Mouse (Mus musculus): ENCODE results near the gene Arl14. TPM values are rescaled to one million over a fixed set of nuclear protein-coding genes. Genes with fewer than 3 reads are reported as not detected.

The Arl14 gene
- polyA plus RNA-seq, 1 experiment from 2014 or later, result not detected

DNA sequence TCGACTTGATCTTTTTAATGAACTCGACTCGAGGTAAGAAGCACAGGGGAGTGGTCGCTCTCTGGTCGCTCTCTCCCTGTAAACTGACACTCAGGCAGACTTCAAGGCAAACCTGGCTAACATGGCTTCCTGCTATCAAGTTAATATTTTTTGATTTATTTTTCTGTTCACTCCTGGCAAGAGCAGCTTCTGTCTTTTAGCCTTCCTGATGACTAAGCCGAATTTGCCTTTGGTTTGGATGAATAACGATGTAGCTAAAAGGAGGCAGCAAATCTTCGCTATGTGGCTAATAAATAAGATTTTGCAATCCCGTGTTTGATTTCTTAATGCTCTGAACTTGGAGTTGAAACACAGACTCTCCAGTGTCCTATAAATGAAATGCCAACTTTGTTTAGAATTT, 27.7 kb upstream of the Arl14 start:
- Histone ChIP-seq H3K4me3 (replicated peaks) (no peak overlapping the region), H3K27me3 (no peaks in the 10 kb centered on the region), H3K4me2 (no peak overlapping the region), H3K36me3 (no peaks in the 10 kb centered on the region), H3K9ac (replicated peaks) (no peak overlapping the region), H3K9me3 (no peaks in the 10 kb centered on the region), H3K4me1 (replicated peaks) (peaks cover 25% of the 10 kb centered on the region), H3K27ac (no peak overlapping the region)
- no peak for ATAC-seq (ENCODE audit: insufficient number of reproducible peaks, insufficient read depth, low FRiP score, low TSS enrichment, low read depth)
- 21% methylated on average over 9 of the region's 9 CpGs for WGBS

DNA sequence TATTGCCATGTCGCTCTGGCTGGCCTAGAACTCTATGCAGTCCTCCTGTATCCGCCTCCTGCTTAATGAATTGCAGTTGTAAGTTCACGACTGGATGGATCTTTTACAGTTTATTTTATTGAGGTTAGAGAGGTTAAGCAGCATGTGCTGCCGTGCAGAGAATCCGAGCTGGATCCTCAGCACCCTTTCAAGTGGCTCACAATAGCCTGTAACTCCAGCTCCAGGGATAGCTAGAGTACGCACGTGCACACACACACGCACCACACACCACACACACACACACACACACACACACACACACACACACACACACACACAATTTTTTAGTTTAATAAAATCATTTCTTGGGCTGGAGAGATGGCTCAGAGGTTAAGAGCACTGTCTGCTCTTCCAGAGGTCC, 27.0 kb upstream of the Arl14 start:
- no peak overlapping the region for H3K9ac ChIP-seq (replicated peaks)
- H3K4me3 ChIP-seq (replicated peaks), result no peak overlapping the region
- peaks cover 27% of the 10 kb centered on the region for H3K4me1 ChIP-seq (replicated peaks)
- no peak overlapping the region for H3K4me2 ChIP-seq
- 24% methylated on average over 8 of the region's 8 CpGs for WGBS
- no peaks in the 10 kb centered on the region for H3K9me3 ChIP-seq
- H3K27me3 ChIP-seq, result no peaks in the 10 kb centered on the region
- H3K36me3 ChIP-seq, result no peaks in the 10 kb centered on the region
- no peak overlapping the region for H3K27ac ChIP-seq
- ATAC-seq (ENCODE audit: insufficient number of reproducible peaks, insufficient read depth, low FRiP score, low TSS enrichment, low read depth), result no peak

DNA sequence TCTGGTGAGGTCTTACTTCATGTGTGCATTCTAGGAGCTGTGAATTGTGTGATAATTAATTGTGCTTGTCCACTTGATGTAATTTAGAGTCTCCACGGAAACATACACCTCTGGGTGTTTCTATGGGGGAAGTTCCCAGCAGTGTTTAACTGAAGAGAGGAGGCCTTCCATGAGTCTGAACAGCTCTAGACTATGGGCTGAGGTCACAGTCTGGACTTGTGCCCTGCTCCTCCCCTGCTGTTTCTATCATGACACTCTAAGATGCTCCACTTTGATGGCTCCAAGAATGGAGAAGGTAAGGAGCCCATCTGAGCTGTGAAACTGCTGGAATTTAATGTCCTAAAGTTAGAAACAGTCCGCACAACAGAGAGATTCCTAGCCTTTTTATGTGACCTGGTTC, 24.1 kb upstream of the Arl14 start:
- no peak overlapping the region for H3K4me2 ChIP-seq
- H3K36me3 ChIP-seq, result no peaks in the 10 kb centered on the region
- H3K27me3 ChIP-seq, result no peaks in the 10 kb centered on the region
- no peak overlapping the region for H3K4me3 ChIP-seq (replicated peaks)
- 68% methylated on average over 2 of the region's 2 CpGs for WGBS
- no peak overlapping the region for H3K27ac ChIP-seq
- no peak for ATAC-seq (ENCODE audit: insufficient number of reproducible peaks, insufficient read depth, low FRiP score, low TSS enrichment, low read depth)
- peaks cover 39% of the 10 kb centered on the region for H3K4me1 ChIP-seq (replicated peaks)
- H3K9ac ChIP-seq (replicated peaks), result no peak overlapping the region
- no peaks in the 10 kb centered on the region for H3K9me3 ChIP-seq

DNA sequence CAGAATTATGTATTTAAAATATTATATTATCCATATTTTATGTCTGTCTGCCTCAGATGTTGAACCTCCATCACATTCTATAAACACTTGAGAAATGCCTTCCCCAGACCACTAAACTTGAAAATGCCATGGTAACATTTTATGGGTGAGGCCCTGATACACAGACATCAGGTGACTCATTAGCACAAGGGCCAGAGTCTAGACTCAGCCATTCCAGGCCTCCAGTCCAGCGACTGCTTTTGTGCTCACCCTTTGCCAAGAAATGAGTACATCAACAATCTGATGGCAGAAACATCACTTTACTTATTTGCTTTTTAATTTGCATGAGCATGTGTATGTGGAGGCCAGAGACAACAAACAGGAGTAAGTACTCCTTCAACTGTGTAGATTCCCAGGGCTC, 22.0 kb upstream of the Arl14 start:
- Histone ChIP-seq H3K9ac (replicated peaks) (no peak overlapping the region), H3K4me2 (no peak overlapping the region), H3K4me3 (replicated peaks) (no peak overlapping the region), H3K4me1 (replicated peaks) (peaks cover 26% of the 10 kb centered on the region), H3K9me3 (no peaks in the 10 kb centered on the region), H3K27me3 (no peaks in the 10 kb centered on the region), H3K27ac (no peak overlapping the region), H3K36me3 (no peaks in the 10 kb centered on the region)
- 40% methylated on average over 1 of the region's 1 CpGs for WGBS
- peak; percentile 76; the same call in 1 of the 2 replicates for ATAC-seq (ENCODE audit: insufficient number of reproducible peaks, insufficient read depth, low FRiP score, low TSS enrichment, low read depth)

DNA sequence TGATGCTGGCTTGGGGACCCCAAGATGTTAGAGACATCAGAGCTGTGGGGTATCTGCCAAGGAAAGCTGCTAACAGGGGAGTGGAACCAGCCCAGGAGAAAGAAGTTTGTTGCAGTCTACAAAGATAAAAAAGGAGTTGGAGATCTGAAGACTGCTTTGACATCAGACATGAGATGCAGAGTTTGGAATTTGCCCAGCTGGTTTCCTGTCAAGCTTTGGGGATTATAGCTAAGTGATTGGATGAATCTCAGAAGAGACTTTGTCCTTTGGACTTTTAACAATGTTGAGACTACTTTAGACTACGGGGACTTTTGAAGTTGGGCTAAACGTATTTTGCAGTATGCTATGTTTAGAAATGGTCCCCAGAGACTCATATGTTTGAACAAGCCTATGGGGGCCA, 21.0 kb upstream of the Arl14 start:
- 68% methylated on average over 2 of the region's 2 CpGs for WGBS
- no peaks in the 10 kb centered on the region for H3K27me3 ChIP-seq
- no peaks in the 10 kb centered on the region for H3K36me3 ChIP-seq
- peaks cover 23% of the 10 kb centered on the region for H3K4me1 ChIP-seq (replicated peaks)
- no peak for ATAC-seq (ENCODE audit: insufficient number of reproducible peaks, insufficient read depth, low FRiP score, low TSS enrichment, low read depth)
- no peak overlapping the region for H3K27ac ChIP-seq
- no peak overlapping the region for H3K4me3 ChIP-seq (replicated peaks)
- H3K9ac ChIP-seq (replicated peaks), result no peak overlapping the region
- H3K4me2 ChIP-seq, result no peak overlapping the region
- no peaks in the 10 kb centered on the region for H3K9me3 ChIP-seq

DNA sequence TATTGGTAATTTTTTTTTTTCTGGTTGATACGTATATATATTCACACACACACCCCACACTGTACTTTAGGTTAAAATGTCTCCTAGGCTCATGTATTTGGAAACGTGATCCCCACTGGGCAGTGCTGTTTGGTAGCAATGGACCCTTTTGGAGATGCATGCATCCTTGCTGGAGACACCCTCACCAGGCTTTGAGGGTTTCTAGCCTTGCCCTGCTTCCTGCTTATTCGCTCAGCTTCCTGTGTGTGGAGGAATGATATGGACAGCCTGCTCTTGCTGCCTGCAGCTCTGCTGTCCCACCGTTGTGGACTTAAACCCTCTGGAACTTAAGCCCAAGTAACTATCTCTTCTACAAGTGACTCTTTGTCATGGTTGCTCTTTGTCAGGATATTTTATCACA, 19.3 kb upstream of the Arl14 start:
- no peak overlapping the region for H3K4me2 ChIP-seq
- no peak overlapping the region for H3K27ac ChIP-seq
- no peaks in the 10 kb centered on the region for H3K27me3 ChIP-seq
- no peak for ATAC-seq (ENCODE audit: insufficient number of reproducible peaks, insufficient read depth, low FRiP score, low TSS enrichment, low read depth)
- peaks cover 23% of the 10 kb centered on the region for H3K4me1 ChIP-seq (replicated peaks)
- no peak overlapping the region for H3K9ac ChIP-seq (replicated peaks)
- no peaks in the 10 kb centered on the region for H3K9me3 ChIP-seq
- no peaks in the 10 kb centered on the region for H3K36me3 ChIP-seq
- no peak overlapping the region for H3K4me3 ChIP-seq (replicated peaks)
- 80% methylated on average over 4 of the region's 4 CpGs for WGBS

DNA sequence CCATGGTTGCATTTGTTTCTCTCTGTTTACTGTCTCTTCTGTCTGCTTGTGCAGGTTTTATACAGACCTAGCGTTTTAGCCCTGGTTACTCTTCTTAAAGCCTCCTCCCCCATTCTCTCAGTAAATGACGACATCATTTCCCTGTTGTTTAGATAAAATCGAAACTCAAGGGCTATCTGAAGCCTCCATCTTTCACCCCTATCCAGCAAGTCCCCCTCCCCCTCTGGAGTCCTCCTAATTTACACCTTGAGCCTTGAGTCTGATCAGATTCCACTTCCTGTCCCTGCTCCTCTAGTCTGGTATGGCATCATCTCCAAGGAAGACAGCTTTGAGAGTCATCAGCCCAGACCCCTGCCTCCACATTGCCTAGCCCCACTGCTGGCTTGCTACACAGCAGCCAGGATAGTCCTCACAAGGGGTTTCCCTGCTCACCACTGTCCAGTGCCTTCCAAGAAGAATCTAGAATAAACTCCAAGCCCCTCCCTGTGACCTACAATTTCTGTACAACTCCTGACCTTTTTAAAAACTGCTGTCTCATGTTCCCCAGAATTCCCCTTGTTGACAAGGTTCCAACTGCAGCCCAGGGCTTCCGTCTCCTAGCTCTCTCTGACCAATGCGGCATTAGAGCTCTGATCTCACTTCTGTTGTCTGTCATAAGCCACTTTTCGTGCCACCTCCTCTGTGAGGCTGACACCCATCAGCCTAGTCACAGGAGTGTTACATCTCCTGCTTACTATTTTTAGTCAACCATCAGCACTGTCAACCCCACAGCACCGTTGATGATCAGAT, 16.8 kb upstream of the Arl14 start:
- Histone ChIP-seq H3K27ac (no peak overlapping the region), H3K27me3 (no peaks in the 10 kb centered on the region), H3K9me3 (no peaks in the 10 kb centered on the region), H3K36me3 (no peaks in the 10 kb centered on the region), H3K4me1 (replicated peaks) (peaks cover 10% of the 10 kb centered on the region), H3K4me2 (no peak overlapping the region), H3K4me3 (replicated peaks) (no peak overlapping the region), H3K9ac (replicated peaks) (no peak overlapping the region)
- no peak for ATAC-seq (ENCODE audit: insufficient number of reproducible peaks, insufficient read depth, low FRiP score, low TSS enrichment, low read depth)
- WGBS, result 57% methylated on average over 7 of the region's 7 CpGs

DNA sequence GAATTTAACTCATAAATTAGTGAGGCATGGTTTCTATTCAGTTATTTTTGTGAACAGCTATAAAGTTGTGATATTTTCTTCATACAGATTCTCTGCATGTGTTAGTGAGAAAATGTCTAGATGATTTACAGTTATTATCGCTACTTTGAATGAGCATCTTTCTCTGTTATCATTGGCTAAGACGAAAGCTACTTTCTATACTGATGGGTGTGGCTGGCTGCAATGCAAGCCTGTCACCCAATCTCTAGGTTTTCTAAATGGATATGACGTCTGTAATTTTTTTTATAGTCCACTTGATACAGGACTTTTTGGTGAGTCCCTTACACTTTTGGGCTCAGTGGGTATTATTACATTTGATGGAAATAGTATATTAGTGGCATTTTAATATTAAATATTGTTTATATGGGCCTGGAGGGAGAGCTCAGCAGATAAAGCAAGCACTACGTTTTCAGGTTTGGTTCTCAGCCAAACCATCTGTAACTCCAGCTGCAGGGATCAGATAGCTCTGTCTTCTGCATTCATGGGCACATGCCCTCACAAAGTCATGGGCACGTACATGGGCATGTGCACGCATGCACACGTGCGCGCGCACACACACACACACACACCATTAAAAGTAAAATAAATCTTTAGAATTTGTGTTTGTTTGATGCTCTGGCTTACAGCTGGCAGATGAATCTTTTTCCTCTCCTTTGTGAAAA, 15.9 kb upstream of the Arl14 start:
- Histone ChIP-seq H3K4me1 (replicated peaks) (peaks cover 2% of the 10 kb centered on the region; the same call in 1 of the 2 replicates), H3K9me3 (no peaks in the 10 kb centered on the region), H3K27ac (no peak overlapping the region), H3K27me3 (no peaks in the 10 kb centered on the region), H3K9ac (replicated peaks) (no peak overlapping the region), H3K4me3 (replicated peaks) (no peak overlapping the region), H3K36me3 (no peaks in the 10 kb centered on the region), H3K4me2 (no peak overlapping the region)
- WGBS, result 86% methylated on average over 10 of the region's 10 CpGs
- ATAC-seq (ENCODE audit: insufficient number of reproducible peaks, insufficient read depth, low FRiP score, low TSS enrichment, low read depth), result no peak

DNA sequence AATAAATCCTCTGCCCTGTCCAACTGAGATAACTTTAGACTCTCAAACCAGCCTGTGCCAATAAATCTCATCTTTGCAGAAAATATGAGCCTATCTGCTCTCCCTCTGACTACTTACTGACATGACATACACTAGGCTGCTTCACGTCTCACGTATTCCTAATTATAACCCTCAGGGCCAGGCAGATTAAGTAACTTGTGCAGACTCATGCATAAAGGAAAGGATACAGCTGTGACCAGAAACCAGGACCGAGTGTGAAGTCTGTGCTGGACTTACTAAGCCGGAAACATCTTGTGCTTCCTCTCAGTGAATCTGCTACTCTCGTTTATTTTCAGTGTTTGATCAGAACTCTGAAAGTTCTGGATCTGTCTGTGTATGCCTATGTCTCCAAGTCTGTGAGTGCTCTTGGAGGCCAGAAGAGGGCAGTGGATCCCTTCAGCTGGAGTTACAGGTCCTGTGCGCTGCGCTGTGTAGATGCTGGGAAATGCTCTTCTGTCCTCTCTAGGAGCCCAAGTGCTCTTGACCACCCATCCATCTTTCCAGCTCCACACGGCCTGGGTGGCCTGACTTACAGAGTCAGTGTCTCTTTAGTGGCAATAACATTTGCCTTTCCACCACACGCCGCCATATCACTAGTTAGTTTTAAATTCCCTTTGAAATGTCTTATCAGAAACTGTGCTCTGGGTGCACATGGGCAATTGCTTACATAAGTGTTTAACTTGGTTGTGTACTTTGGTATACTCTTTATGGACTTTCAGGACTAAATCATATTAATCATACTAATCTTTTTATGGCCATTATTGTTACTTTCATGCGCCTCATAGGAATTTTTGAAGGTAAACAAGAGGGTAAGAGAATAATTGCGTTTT, 13.5 kb upstream of the Arl14 start:
- H3K4me2 ChIP-seq, result no peak overlapping the region
- no peak overlapping the region for H3K4me3 ChIP-seq (replicated peaks)
- no peaks in the 10 kb centered on the region for H3K9me3 ChIP-seq
- H3K27ac ChIP-seq, result no peak overlapping the region
- 65% methylated on average over 12 of the region's 12 CpGs for WGBS
- no peaks in the 10 kb centered on the region for H3K4me1 ChIP-seq (replicated peaks)
- H3K36me3 ChIP-seq, result no peaks in the 10 kb centered on the region
- H3K27me3 ChIP-seq, result no peaks in the 10 kb centered on the region
- H3K9ac ChIP-seq (replicated peaks), result no peak overlapping the region
- no peak for ATAC-seq (ENCODE audit: insufficient number of reproducible peaks, insufficient read depth, low FRiP score, low TSS enrichment, low read depth)

DNA sequence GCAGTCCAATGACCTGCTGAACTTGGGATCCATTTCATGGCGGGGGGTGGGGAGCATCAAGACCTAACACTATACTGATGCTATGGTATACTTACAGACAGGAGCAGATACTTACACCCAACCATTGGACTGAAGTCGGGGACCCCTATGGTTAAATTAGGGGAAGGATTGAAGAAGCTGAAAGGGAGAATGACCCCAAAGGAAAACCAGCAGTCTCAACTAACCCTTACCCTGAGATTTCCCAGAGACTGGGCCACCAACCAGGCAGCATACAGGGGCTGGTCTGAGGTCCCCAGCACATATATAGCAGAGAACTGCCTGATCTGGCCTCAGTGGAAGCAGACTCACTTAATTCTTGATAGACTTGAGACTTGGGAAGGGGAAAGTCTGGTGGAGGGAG, 10.0 kb upstream of the Arl14 start:
- ATAC-seq (ENCODE audit: insufficient number of reproducible peaks, insufficient read depth, low FRiP score, low TSS enrichment, low read depth), result no peak
- Histone ChIP-seq H3K36me3 (no peaks in the 10 kb centered on the region), H3K4me3 (replicated peaks) (no peak overlapping the region), H3K9me3 (no peaks in the 10 kb centered on the region), H3K27ac (no peak overlapping the region), H3K4me2 (no peak overlapping the region), H3K9ac (replicated peaks) (no peak overlapping the region), H3K4me1 (replicated peaks) (no peaks in the 10 kb centered on the region), H3K27me3 (no peaks in the 10 kb centered on the region)
- 79% methylated on average over 2 of the region's 2 CpGs for WGBS

DNA sequence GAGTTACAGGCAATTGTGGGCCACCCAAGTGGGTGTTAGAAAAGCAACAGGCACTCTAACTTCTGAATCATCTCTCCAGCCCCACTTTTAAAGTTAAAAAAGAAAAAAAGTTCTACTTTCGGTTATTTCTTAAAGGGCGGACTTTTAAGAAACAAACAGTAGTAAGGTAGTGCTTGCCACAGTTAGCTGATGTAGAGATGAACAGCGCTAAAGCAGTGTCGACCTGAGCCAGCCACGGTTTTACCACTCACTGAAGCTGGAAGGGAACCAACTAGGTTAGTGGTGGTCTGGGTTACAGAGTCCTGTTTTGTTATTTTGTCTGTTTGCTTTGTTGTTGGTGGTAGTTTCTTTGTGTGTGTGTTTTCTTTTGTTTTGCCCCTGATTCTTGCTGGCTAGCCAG, 8.8 kb upstream of the Arl14 start:
- Histone ChIP-seq H3K9me3 (no peaks in the 10 kb centered on the region), H3K27ac (no peak overlapping the region), H3K4me2 (no peak overlapping the region), H3K36me3 (no peaks in the 10 kb centered on the region), H3K4me3 (replicated peaks) (no peak overlapping the region), H3K27me3 (no peaks in the 10 kb centered on the region), H3K4me1 (replicated peaks) (no peaks in the 10 kb centered on the region), H3K9ac (replicated peaks) (no peak overlapping the region)
- WGBS, result 84% methylated on average over 5 of the region's 5 CpGs
- ATAC-seq (ENCODE audit: insufficient number of reproducible peaks, insufficient read depth, low FRiP score, low TSS enrichment, low read depth), result no peak
